Mouse (Mus musculus) CD8-positive naive resting alpha-beta T cell, adult 2 months (primary cell): ENCODE data around the gene Itga5.
A peak's percentile ranks its signal among the peaks of the same experiment; 100 is the strongest.
"Not testable (repeated sequence)": the region's sequence is repeated elsewhere in the genome, so short reads cannot be mapped to it uniquely, and the experiment has no call there.

ENCODE experiments used
- DNase-seq, 2 experiments: peaks; one replicate each; pipeline ENCODE4 v3.0.0; 2022; ENCODE audit warnings: low read depth in 2 of 2, low spot score in 2 of 2

Itga5 gene

GRCm38 (mm10) chr15:103366376-103367149 lies at the start of gene Itga5:
Itga5 (minus strand) TSS chr15:103366763.
- DNase-seq, result peak in 1 of 2 experiments; percentile 14

- DNase-seq, result not testable (repeated sequence)
Observed at GRCm38 (mm10) chr15:103405586-103405985, 39.0 kb upstream of the Itga5 start.

- DNase-seq, result no peak
Observed at GRCm38 (mm10) chr15:103401361-103401760, 34.8 kb upstream of the Itga5 start.

GRCm38 (mm10) chr15:103393577-103393976 lies 27.0 kb upstream of the Itga5 start:
- no peak for DNase-seq

- no peak for DNase-seq
Observed at GRCm38 (mm10) chr15:103388556-103389145, 22.1 kb upstream of the Itga5 start.

- no peak for DNase-seq
Observed at GRCm38 (mm10) chr15:103383771-103384488, 17.4 kb upstream of the Itga5 start.

GRCm38 (mm10) chr15:103382795-103383406 lies 16.3 kb upstream of the Itga5 start:
- DNase-seq, result no peak

- no peak for DNase-seq
Observed at GRCm38 (mm10) chr15:103382075-103382474, 15.5 kb upstream of the Itga5 start.

GRCm38 (mm10) chr15:103378665-103379356 lies 12.2 kb upstream of the Itga5 start:
- DNase-seq, result no peak

GRCm38 (mm10) chr15:103377752-103378664 lies 11.4 kb upstream of the Itga5 start:
- DNase-seq, result no peak

GRCm38 (mm10) chr15:103376837-103377269 lies 10.3 kb upstream of the Itga5 start:
- no peak for DNase-seq

- no peak for DNase-seq
Observed at GRCm38 (mm10) chr15:103375112-103375800, 8.7 kb upstream of the Itga5 start.

- DNase-seq, result no peak
Observed at GRCm38 (mm10) chr15:103372461-103372860, 5.9 kb upstream of the Itga5 start.

GRCm38 (mm10) chr15:103371741-103372140 lies 5.2 kb upstream of the Itga5 start:
- DNase-seq, result no peak

- no peak for DNase-seq
Observed at GRCm38 (mm10) chr15:103371208-103371607, 4.6 kb upstream of the Itga5 start.

- DNase-seq, result no peak
Observed at GRCm38 (mm10) chr15:103370462-103370861, 3.9 kb upstream of the Itga5 start.

- no peak for DNase-seq
Observed at GRCm38 (mm10) chr15:103369123-103369522, 2.6 kb upstream of the Itga5 start.

GRCm38 (mm10) chr15:103368179-103368940 lies 1.8 kb upstream of the Itga5 start:
- DNase-seq, result no peak
